Mouse (Mus musculus): Measurements from ENCODE around the gene Pml. TPM values are rescaled to one million over a fixed set of nuclear protein-coding genes. Genes with fewer than 3 reads are reported as not detected.

Pml gene
- polyA plus RNA-seq, 1 experiment from 2014 or later, result 21.0 TPM

DNA sequence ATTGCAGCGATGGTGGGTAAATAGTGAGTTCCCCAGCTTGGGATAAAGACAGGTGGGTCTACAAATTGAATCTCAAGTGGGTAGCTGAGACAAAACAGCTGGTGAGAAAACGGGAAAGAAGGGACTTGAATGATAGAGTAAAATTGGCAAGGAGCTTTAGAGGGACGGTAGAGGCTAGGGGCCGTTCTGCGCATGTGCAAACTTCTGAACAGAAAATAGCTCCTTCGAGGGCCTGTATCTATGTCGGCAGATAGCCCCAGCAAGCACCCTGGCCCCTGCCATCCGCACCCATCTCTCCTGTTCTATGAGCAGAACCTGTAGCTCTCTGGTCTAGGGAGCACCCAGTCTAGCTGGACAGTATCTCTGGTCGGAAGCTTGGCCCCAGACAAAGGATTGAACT, 55.4 kb downstream of the Pml start:
- Histone ChIP-seq H3K4me3 (no peak overlapping the region), H3K36me3 (no peaks in the 10 kb centered on the region), H3K4me1 (peaks cover 60% of the 10 kb centered on the region), H3K27me3 (ENCODE audit: low read depth, poor library complexity, severe bottlenecking) (peaks cover 72% of the 10 kb centered on the region), H3K9me3 (replicated peaks) (no peaks in the 10 kb centered on the region), H3K27ac (no peak overlapping the region)
- DNase-seq (ENCODE audit: low spot score), result no peak
- 66% methylated on average over 9 of the region's 9 CpGs for WGBS

DNA sequence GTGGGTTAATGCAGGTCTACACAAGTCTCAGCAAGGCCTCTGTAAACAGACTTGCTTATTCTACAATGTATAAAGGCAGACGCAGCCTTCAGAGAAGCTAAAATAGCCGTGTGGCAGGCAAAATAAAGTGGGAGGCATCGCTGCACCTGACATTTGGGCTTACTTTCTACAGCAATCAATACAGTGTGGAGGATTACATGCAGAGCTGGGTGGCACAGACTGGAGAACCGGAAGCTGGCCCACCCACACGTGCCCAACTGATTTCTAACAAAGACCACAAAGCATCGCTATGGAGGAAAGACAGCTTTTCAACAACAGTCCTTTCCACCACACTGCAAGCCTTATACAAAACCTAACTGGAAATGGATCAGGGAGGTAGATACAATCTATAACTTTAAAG, 65.1 kb downstream of the Pml start:
- no peaks in the 10 kb centered on the region for H3K4me1 ChIP-seq
- H3K27me3 ChIP-seq (ENCODE audit: low read depth, poor library complexity, severe bottlenecking), result no peaks in the 10 kb centered on the region
- H3K36me3 ChIP-seq, result no peaks in the 10 kb centered on the region
- no peak overlapping the region for H3K27ac ChIP-seq
- H3K4me3 ChIP-seq, result no peak overlapping the region
- 88% methylated on average over 6 of the region's 6 CpGs for WGBS
- no peak for DNase-seq (ENCODE audit: low spot score)
- no peaks in the 10 kb centered on the region for H3K9me3 ChIP-seq (replicated peaks)

DNA sequence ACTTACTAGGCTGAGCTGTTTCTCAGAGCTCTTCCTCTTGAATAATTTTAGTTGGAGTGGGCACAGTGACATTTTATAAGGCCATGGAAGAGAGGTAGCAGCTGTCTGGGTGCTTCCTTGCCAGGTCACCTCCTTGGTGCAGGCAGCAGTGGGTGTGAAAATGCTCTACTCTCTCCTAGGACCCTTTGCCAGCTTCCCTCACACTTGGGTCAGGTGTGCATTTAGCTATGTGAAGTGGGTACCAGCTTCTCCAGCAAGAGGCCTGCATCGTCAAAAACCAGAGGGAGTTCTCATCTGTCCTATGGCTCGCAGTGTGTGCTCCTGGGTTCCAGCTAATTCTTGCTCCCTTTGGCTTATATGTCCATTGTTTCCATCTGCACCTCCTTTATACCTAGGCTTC, 70.2 kb downstream of the Pml start:
- no peaks in the 10 kb centered on the region for H3K9me3 ChIP-seq (replicated peaks)
- no peak overlapping the region for H3K27ac ChIP-seq
- H3K36me3 ChIP-seq, result no peaks in the 10 kb centered on the region
- no peak overlapping the region for H3K4me3 ChIP-seq
- DNase-seq (ENCODE audit: low spot score), result no peak
- H3K27me3 ChIP-seq (ENCODE audit: low read depth, poor library complexity, severe bottlenecking), result no peaks in the 10 kb centered on the region
- 93% methylated on average over 2 of the region's 2 CpGs for WGBS
- peaks cover 30% of the 10 kb centered on the region for H3K4me1 ChIP-seq

DNA sequence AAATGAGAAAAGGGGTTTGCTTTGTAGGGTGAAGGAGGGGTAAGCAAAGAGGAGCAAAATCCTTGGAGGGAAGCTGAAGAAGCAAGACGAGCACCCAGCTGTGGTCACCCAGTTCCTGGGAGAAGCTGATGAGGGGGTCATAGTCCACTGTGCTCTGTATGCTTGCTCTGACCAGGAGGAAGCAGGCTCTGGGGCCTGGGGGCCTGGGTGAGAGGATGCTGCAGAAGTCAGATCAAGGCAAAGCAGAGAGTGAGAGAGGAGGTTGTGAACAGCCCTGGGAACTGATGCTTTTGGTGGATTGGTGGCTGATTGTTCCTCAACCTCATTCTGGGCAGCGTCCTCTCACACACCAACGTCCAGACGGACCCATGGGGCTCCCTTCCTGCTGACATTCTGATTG, 72.4 kb downstream of the Pml start:
- no peak overlapping the region for H3K4me3 ChIP-seq
- H3K4me1 ChIP-seq, result peaks cover 30% of the 10 kb centered on the region
- H3K9me3 ChIP-seq (replicated peaks), result no peaks in the 10 kb centered on the region
- H3K27me3 ChIP-seq (ENCODE audit: low read depth, poor library complexity, severe bottlenecking), result no peaks in the 10 kb centered on the region
- H3K36me3 ChIP-seq, result no peaks in the 10 kb centered on the region
- WGBS, result 77% methylated on average over 4 of the region's 4 CpGs
- no peak overlapping the region for H3K27ac ChIP-seq
- no peak for DNase-seq (ENCODE audit: low spot score)

DNA sequence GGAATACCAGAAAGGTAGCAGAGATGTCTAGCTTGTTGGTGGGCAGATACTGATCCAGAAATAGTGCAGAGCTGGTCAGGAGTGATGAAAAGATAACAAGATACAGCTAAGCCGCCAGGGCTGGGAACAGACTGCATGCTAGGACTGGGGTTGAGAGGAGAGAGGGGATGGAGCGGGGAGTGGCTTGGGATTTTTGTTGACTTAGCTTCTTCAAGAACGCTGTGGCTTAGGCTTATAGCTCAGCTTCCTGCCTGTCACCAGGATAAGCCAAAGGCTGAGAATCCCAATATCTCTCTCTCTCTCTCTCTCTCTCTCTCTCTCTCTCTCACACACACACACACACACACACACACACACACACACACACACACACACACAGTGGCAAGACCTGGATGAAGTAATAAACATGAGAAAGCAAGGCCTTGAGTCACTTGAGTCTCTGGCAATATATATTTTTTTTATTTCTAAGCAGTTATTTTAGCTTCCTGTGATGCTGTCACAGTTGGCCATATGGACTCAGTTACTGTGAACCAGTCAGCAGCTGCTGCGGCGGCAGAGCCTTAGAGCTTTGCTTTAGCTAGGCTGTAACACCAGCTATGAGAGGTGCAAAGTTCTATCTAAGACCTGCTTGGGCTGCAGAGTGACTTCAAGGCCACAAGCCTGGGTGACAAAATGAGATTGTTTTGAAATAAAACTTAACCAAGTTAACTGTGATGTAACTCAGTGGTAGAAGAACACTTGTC, 73.7 kb downstream of the Pml start:
- H3K27ac ChIP-seq, result no peak overlapping the region
- 30% methylated on average over 5 of the region's 5 CpGs for WGBS
- no peak overlapping the region for H3K4me3 ChIP-seq
- H3K9me3 ChIP-seq (replicated peaks), result no peaks in the 10 kb centered on the region
- DNase-seq (ENCODE audit: low spot score), result no peak
- no peaks in the 10 kb centered on the region for H3K27me3 ChIP-seq (ENCODE audit: low read depth, poor library complexity, severe bottlenecking)
- H3K36me3 ChIP-seq, result no peaks in the 10 kb centered on the region
- H3K4me1 ChIP-seq, result peaks cover 30% of the 10 kb centered on the region

GRCm38 (mm10) chr9:58174818-58175251, 74.8 kb downstream of the Pml start:
- Histone ChIP-seq H3K27ac (peak overlapping the region; percentile 50; the same call in 1 of the 2 replicates), H3K4me3 (no peak overlapping the region), H3K4me1 (peaks cover 30% of the 10 kb centered on the region), H3K9me3 (replicated peaks) (no peaks in the 10 kb centered on the region), H3K36me3 (no peaks in the 10 kb centered on the region), H3K27me3 (ENCODE audit: low read depth, poor library complexity, severe bottlenecking) (no peaks in the 10 kb centered on the region)
- no peak for DNase-seq (ENCODE audit: low spot score)
- WGBS, result 42% methylated on average over 5 of the region's 5 CpGs

GRCm38 (mm10) chr9:58172863-58173262, 76.7 kb downstream of the Pml start:
- H3K27ac ChIP-seq, result no peak overlapping the region
- H3K9me3 ChIP-seq (replicated peaks), result no peaks in the 10 kb centered on the region
- DNase-seq (ENCODE audit: low spot score), result no peak
- no peaks in the 10 kb centered on the region for H3K36me3 ChIP-seq
- H3K4me3 ChIP-seq, result no peak overlapping the region
- H3K27me3 ChIP-seq (ENCODE audit: low read depth, poor library complexity, severe bottlenecking), result no peaks in the 10 kb centered on the region
- peaks cover 39% of the 10 kb centered on the region for H3K4me1 ChIP-seq
- 77% methylated on average over 2 of the region's 2 CpGs for WGBS

GRCm38 (mm10) chr9:58169426-58169825, 80.2 kb downstream of the Pml start:
- Histone ChIP-seq H3K27ac (no peak overlapping the region), H3K27me3 (ENCODE audit: low read depth, poor library complexity, severe bottlenecking) (no peaks in the 10 kb centered on the region), H3K36me3 (no peaks in the 10 kb centered on the region), H3K9me3 (replicated peaks) (no peaks in the 10 kb centered on the region), H3K4me3 (no peak overlapping the region), H3K4me1 (peaks cover 9% of the 10 kb centered on the region)
- no peak for DNase-seq (ENCODE audit: low spot score)
- WGBS, result 83% methylated on average over 6 of the region's 6 CpGs

DNA sequence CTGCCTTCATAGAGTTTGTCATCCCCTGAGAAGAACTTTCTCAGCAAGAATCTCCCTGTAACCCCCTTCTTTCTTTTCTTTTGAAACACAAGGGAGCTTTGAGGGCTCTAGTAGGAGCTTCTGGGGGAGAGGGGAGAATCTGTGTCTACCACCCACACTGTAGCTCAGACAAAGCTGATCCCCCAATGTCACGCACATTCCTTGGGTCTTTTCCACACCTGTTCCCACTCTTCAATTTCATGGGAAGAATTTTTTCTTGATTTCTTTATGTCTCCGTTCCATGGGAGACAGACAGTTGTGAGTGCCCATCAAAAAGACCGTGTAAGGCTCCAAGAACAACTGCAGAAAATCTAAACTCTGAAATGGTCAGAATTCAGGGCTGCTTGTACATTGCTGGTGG, 80.7 kb downstream of the Pml start:
- no peaks in the 10 kb centered on the region for H3K36me3 ChIP-seq
- peaks cover 8% of the 10 kb centered on the region for H3K4me1 ChIP-seq
- peak overlapping the region; percentile 42; the same call in 1 of the 2 replicates for H3K27ac ChIP-seq
- DNase-seq (ENCODE audit: low spot score), result no peak
- H3K27me3 ChIP-seq (ENCODE audit: low read depth, poor library complexity, severe bottlenecking), result no peaks in the 10 kb centered on the region
- no peaks in the 10 kb centered on the region for H3K9me3 ChIP-seq (replicated peaks)
- no peak overlapping the region for H3K4me3 ChIP-seq
- 81% methylated on average over 3 of the region's 3 CpGs for WGBS

Small RNA genes within 50 kb of the gene (microRNA-seq; reads per million reads assigned to microRNA genes)
- not detected for gene Mir6385

Other genes starting within 250 kb of the Pml start
- gene Cyp11a1, start 243.4 kb downstream of the Pml start, polyA plus RNA-seq (2016; fragmentation: Nextera tagmentation; extraction: Ambion mirVana), result 0.26 TPM in 1 of 2 replicates, not detected in the other
- 45.3 and 59.9 TPM in 2 replicates for gene Stra6, start 186.0 kb downstream of the Pml start, polyA plus RNA-seq (2016; fragmentation: Nextera tagmentation; extraction: Ambion mirVana)
- 0.26 and 0.34 TPM in 2 replicates for gene Ccdc33, start 131.0 kb downstream of the Pml start, polyA plus RNA-seq (2016; fragmentation: Nextera tagmentation; extraction: Ambion mirVana)
- gene Islr, start 45.5 kb downstream of the Pml start, polyA plus RNA-seq (2016; fragmentation: Nextera tagmentation; extraction: Ambion mirVana), result 9.5 and 33.2 TPM in 2 replicates
- gene Islr2, start 45.5 kb downstream of the Pml start, polyA plus RNA-seq (2016; fragmentation: Nextera tagmentation; extraction: Ambion mirVana), result 0.11 TPM in 1 of 2 replicates, not detected in the other
- 21.8 and 26.1 TPM in 2 replicates for gene Stoml1, start 3.4 kb upstream of the Pml start, polyA plus RNA-seq (2016; fragmentation: Nextera tagmentation; extraction: Ambion mirVana)
- gene Loxl1, start 63.4 kb upstream of the Pml start, polyA plus RNA-seq (2016; fragmentation: Nextera tagmentation; extraction: Ambion mirVana), result 6.0 and 12.9 TPM in 2 replicates
- not detected in 2 replicates for gene Tbc1d21, start 120.7 kb upstream of the Pml start, polyA plus RNA-seq (2016; fragmentation: Nextera tagmentation; extraction: Ambion mirVana)
- gene Insyn1, start 238.8 kb upstream of the Pml start, polyA plus RNA-seq (2016; fragmentation: Nextera tagmentation; extraction: Ambion mirVana), result 1.2 and 1.3 TPM in 2 replicates

Measured in limb, embryonic 10.5 days (tissue).